Comparison of ENCODE assay signal across 9 mouse cellular contexts in the genomic region with DNA sequence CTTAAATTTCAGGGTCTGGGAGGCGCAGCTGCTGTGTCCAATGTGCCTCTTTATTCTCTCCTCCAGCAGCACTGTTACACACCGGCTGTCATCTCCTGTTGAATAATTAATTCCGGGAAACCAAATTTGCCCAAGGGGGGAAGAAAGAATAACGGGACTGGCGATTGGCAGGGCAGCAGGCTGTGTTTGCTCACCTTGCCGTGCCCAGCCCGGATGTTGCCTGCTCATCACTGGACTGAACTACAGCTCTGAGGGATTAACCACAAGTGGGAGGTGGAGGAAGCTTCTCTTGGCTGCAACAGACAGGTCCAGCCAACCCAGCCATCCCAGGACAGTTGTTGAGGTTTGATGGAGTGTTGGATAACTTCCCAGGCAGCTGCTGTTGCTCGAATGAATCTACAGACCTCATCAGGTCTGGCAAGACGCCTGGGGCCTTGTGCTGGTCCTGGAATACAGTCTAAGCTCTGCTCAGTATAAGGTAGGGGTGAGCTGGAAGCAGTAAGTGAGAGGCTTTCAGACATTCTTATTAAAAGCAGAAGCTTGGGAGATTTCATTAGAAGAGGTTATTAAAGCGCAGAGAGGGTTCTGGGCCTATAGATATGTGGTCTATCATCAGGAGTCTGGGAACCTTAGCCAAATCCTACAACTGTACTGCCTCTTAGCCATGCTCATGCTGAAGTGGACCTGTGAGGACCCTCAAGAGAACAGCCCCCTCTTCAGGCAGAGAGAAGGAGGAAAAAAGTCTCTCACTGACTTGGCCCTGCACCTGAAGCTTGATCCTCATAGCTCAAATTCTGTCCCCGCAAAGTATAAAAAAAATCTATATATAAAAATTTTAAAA.
DNase-seq lines count a peak whose midpoint lies in the region; ATAC-seq and TF ChIP-seq lines count a peak whose summit lies in the region.
"Had no signal": no experiment of that assay in that cellular context is flagged by ENCODE, and none has a peak within 500 bp of the region (broad histone marks: within the 10 kb centered on the region; RNA-seq: fewer than 3 reads in every experiment).

No protein-coding gene starts in this region.

- H3K4me1 ChIP-seq in liver, postnatal 0 days (ENCODE audit: insufficient read depth): no peaks in the 10 kb centered on the region
- H3K4me1 ChIP-seq in hindbrain, embryonic 14.5 days (replicated peaks; ENCODE audit: control insufficient read depth, insufficient read depth, low read length): peaks cover 8% of the 10 kb centered on the region; the same call in 1 of the 2 replicates
- H3K4me1 ChIP-seq in neural tube, embryonic 15.5 days: peaks cover 8% of the 10 kb centered on the region; the same call in 1 of the 2 replicates

- H3K4me2 ChIP-seq in liver, postnatal 0 days (ENCODE audit: low read depth, low read length): no peak overlapping the region
- H3K4me2 ChIP-seq in hindbrain, embryonic 14.5 days (replicated peaks): peak overlapping the region; percentile 15; the same call in 1 of the 2 replicates
- H3K4me2 ChIP-seq in neural tube, embryonic 15.5 days: peak overlapping the region; percentile 13; the same call in 1 of the 2 replicates

- TF ChIP-seq EP300 in liver, postnatal 0 days (IDR thresholded peaks at IDR 0.05; ENCODE audit: low read depth): no peak

- H3K9ac ChIP-seq in liver, postnatal 0 days (replicated peaks): no peak overlapping the region
- H3K9ac ChIP-seq in hindbrain, embryonic 14.5 days: no peak overlapping the region
- no peak overlapping the region for H3K9ac ChIP-seq in neural tube, embryonic 15.5 days (replicated peaks)

- H3K27me3 ChIP-seq in liver, postnatal 0 days (ENCODE audit: insufficient read depth, low read length): no peaks in the 10 kb centered on the region
- no peaks in the 10 kb centered on the region for H3K27me3 ChIP-seq in hindbrain, embryonic 14.5 days (ENCODE audit: control insufficient read depth, insufficient read depth, low read length)
- H3K27me3 ChIP-seq in neural tube, embryonic 15.5 days (replicated peaks): no peaks in the 10 kb centered on the region

- 78% methylated on average over 11 of the region's 11 CpGs for WGBS in liver, postnatal 0 days (ENCODE audit: insufficient replicate concordance)
- 39% methylated on average over 11 of the region's 11 CpGs for WGBS in hindbrain, embryonic 14.5 days
- WGBS in neural tube, embryonic 15.5 days: 40% methylated on average over 11 of the region's 11 CpGs

- no peak overlapping the region for H3K4me3 ChIP-seq in liver, postnatal 0 days (ENCODE audit: low read depth, low read length)
- no peak overlapping the region for H3K4me3 ChIP-seq in hindbrain, embryonic 14.5 days (replicated peaks; ENCODE audit: low read length)
- H3K4me3 ChIP-seq in neural tube, embryonic 15.5 days (replicated peaks): no peak overlapping the region

- DNase-seq in adrenal gland, postnatal 14 days: peak; percentile 7
- no peak for DNase-seq in adrenal gland, postnatal 36 days
- DNase-seq in liver: peak; percentile 9
- no peak for DNase-seq in liver, postnatal 0 days
- peak; percentile 68 for DNase-seq in hindbrain, embryonic 14.5 days (ENCODE audit: low spot score)
- no peak for DNase-seq in kidney, adult 11 months
- DNase-seq in layer of hippocampus, postnatal 36 days: no peak
- DNase-seq: lung, adult 18-20 months had no signal

- no peak for TF ChIP-seq CTCF in liver, postnatal 0 days (IDR thresholded peaks at IDR 0.05; ENCODE audit: low read depth)

- ATAC-seq in liver, postnatal 0 days: no peak
- ATAC-seq in hindbrain, embryonic 14.5 days (ENCODE audit: low FRiP score): peak; percentile 86; the same call in 1 of the 2 replicates
- ATAC-seq in neural tube, embryonic 15.5 days (ENCODE audit: low FRiP score): peak; percentile 76

- no peaks in the 10 kb centered on the region for H3K9me3 ChIP-seq in liver, postnatal 0 days (ENCODE audit: low read length)
- no peaks in the 10 kb centered on the region for H3K9me3 ChIP-seq in hindbrain, embryonic 14.5 days (ENCODE audit: control insufficient read depth, low read length)
- no peaks in the 10 kb centered on the region for H3K9me3 ChIP-seq in neural tube, embryonic 15.5 days (replicated peaks)

- no peak overlapping the region for H3K27ac ChIP-seq in liver, postnatal 0 days (ENCODE audit: low read depth)
- H3K27ac ChIP-seq in hindbrain, embryonic 14.5 days: peak overlapping the region; percentile 36; the same call in 1 of the 2 replicates
- peak overlapping the region; percentile 65 for H3K27ac ChIP-seq in neural tube, embryonic 15.5 days (replicated peaks)

- H3K36me3 ChIP-seq in liver, postnatal 0 days (replicated peaks; ENCODE audit: insufficient read depth, low read length): no peaks in the 10 kb centered on the region
- no peaks in the 10 kb centered on the region for H3K36me3 ChIP-seq in hindbrain, embryonic 14.5 days (replicated peaks; ENCODE audit: control insufficient read depth, insufficient read depth)
- no peaks in the 10 kb centered on the region for H3K36me3 ChIP-seq in neural tube, embryonic 15.5 days

Comparison
In these comparisons a context has a peak if more than half of its experiments do, and no peak if none do; other contexts are left out.
1. DNase-seq: peak in adrenal gland, postnatal 14 days (single experiment), liver (single experiment) and hindbrain, embryonic 14.5 days (single experiment); none in adrenal gland, postnatal 36 days (0 of 2), liver, postnatal 0 days (single experiment), kidney, adult 11 months (single experiment) and layer of hippocampus, postnatal 36 days (0 of 2).